Mouse (Mus musculus): ENCODE data around the gene Ypel2. TPM values are rescaled to one million over a fixed set of nuclear protein-coding genes. Genes with fewer than 3 reads are reported as not detected.

Gene Ypel2
- total RNA-seq, 1 experiment from 2014 or later = 38.3 TPM

DNA sequence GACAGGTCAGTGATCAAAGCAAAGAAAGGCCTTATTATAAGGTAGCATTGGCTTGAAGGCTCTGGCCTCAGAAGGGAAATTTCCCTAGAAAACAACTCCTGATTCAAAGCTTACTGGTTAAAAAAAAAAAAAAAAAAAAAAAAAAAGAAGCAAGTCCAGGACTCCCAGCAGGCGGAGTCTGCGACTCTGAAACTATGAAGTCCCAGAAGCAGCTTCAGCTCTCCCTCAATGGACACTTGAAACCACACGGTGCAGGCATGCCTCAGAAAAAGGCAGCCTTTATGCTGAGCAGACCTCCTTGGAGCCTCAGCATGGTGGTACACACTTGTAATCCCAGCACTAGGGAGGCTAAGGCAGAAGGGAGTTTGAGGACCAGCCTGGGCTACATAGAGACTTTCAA lies 97.9 kb downstream of the Ypel2 start:
- DNase-seq = no peak

DNA sequence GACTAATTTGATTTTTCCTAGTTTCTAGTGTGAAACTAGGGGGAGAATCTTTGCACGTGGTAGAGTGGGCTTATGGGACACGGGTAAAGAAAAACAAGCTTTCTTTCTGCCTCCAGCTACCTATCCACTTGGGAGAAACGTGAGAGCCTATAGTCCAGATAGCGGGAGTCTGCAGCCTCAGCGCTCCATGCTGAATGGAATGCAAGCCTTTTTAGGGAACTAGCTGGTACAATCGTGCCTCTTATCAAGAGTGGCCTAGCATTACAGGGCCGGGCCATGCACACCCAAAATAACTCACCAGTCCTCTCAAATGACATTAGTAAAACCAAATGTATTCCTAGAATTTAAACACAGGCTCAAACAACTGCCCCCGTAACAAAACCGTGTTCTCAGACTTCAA lies 98.4 kb downstream of the Ypel2 start:
- DNase-seq = no peak

- DNase-seq = peak; percentile 84
Measured at GRCm38 (mm10) chr11:86894171-86894577, 99.3 kb downstream of the Ypel2 start.

- no peak for DNase-seq
Measured at GRCm38 (mm10) chr11:86892996-86893670, 100.4 kb downstream of the Ypel2 start.

Other genes with a start within 250 kb of the Ypel2 start
- 268 and 379 TPM in 2 replicates for gene Cltc, start 236.1 kb downstream of the Ypel2 start, total RNA-seq (2021)
- 31.9 and 38.1 TPM in 2 replicates for gene Dhx40, start 186.0 kb downstream of the Ypel2 start, total RNA-seq (2021)
- 4.3 and 4.8 TPM in 2 replicates for gene Gdpd1, start 80.4 kb upstream of the Ypel2 start, total RNA-seq (2021)
- gene Smg8, start 93.1 kb upstream of the Ypel2 start, total RNA-seq (2021) = 16.2 and 19.6 TPM in 2 replicates
- 2.5 and 3.4 TPM in 2 replicates for gene Prr11, start 115.0 kb upstream of the Ypel2 start, total RNA-seq (2021)
- gene Ska2, start 115.5 kb upstream of the Ypel2 start, total RNA-seq (2021) = 8.3 and 8.6 TPM in 2 replicates
- 14.6 and 22.0 TPM in 2 replicates for gene Trim37, start 133.4 kb upstream of the Ypel2 start, total RNA-seq (2021)